8 mouse cellular contexts compared by ENCODE assay signal in genomic region chr14:99298385-99299021, GRCm38 (mm10). TPM values are rescaled to one million over a fixed set of nuclear protein-coding genes. Genes with fewer than 3 reads are reported as not detected.
A peak's percentile ranks its signal among the peaks of the same experiment; 100 is the strongest.
DNase-seq lines count a peak whose midpoint lies in the region; ATAC-seq and TF ChIP-seq lines count a peak whose summit lies in the region.

Klf5 (plus strand) TSS chr14:99298691.

- H3K9me3 ChIP-seq in hindbrain, embryonic 11.5 days (ENCODE audit: control insufficient read depth, low read length): no peaks in the 10 kb centered on the region
- H3K9me3 ChIP-seq in lung, embryonic 16.5 days (ENCODE audit: control insufficient read depth, low read length): no peaks in the 10 kb centered on the region

- DNase-seq in Patski (ENCODE audit: low read depth, low spot score): peak; percentile 75
- DNase-seq in cerebellum, postnatal 10 days: peak; percentile 95 to 97
- peak; percentile 88 to 90 for DNase-seq in frontal cortex, postnatal 10 days (ENCODE audit: low spot score in 2 of 2)
- DNase-seq in hindbrain, embryonic 11.5 days (ENCODE audit: low spot score): peak; percentile 89
- peak; percentile 91 for DNase-seq in layer of hippocampus, adult 9-11 months
- DNase-seq in ovary, postnatal 10 days (ENCODE audit: low spot score): peak; percentile 85
- DNase-seq in thymus, postnatal 0 days (ENCODE audit: low spot score): peak; percentile 80

- no peak for TF ChIP-seq CTCF in Patski (IDR thresholded peaks at IDR 0.05)

- 0 out of 2 replicates have a peak, but pooled peaks cover 3% of the 10 kb centered on the region for H3K4me1 ChIP-seq in hindbrain, embryonic 11.5 days (replicated peaks; ENCODE audit: control insufficient read depth, insufficient read depth, low read length)
- peaks cover 5% of the 10 kb centered on the region; the same call in 1 of the 2 replicates for H3K4me1 ChIP-seq in lung, embryonic 16.5 days (replicated peaks; ENCODE audit: control insufficient read depth, insufficient read depth, low read length)

- H3K9ac ChIP-seq in hindbrain, embryonic 11.5 days (ENCODE audit: low read depth, low read length): peak within 1 kb of the TSS; percentile 51
- peak within 1 kb of the TSS; percentile 85 for H3K9ac ChIP-seq in lung, embryonic 16.5 days (ENCODE audit: low read length)

- CTCF ChIA-PET in Patski (lab: Charles Lee): interaction anchor here (1.0 to 1.4 kb wide), 5 partner anchors 156 to 599 kb away, joined by 3 to 6 read pairs (median 4); no protein-coding TSS in a partner anchor

- in situ Hi-C loops in Patski (cut with MboI; ENCODE audit: low pct_unique_long_range_greater_than_20kb): no loop called here

- peak within 1 kb of the TSS; percentile 65 for H3K4me3 ChIP-seq in hindbrain, embryonic 11.5 days (ENCODE audit: low read depth, low read length)
- H3K4me3 ChIP-seq in lung, embryonic 16.5 days (ENCODE audit: low read length): peak within 1 kb of the TSS; percentile 82

- WGBS in hindbrain, embryonic 11.5 days: 2% methylated on average over 55 of the region's 67 CpGs
- WGBS in lung, embryonic 16.5 days: under 1% methylated on average over 55 of the region's 67 CpGs

- H3K27ac ChIP-seq in hindbrain, embryonic 11.5 days (ENCODE audit: low read depth, low read length): no peak within 1 kb of the TSS
- peak within 1 kb of the TSS; percentile 92 for H3K27ac ChIP-seq in lung, embryonic 16.5 days (ENCODE audit: low read length)

- H3K27me3 ChIP-seq in Patski: no peaks in the 10 kb centered on the region
- peaks cover 15% of the 10 kb centered on the region for H3K27me3 ChIP-seq in hindbrain, embryonic 11.5 days (ENCODE audit: control insufficient read depth, insufficient read depth, low read length)
- peaks cover 6% of the 10 kb centered on the region for H3K27me3 ChIP-seq in lung, embryonic 16.5 days (ENCODE audit: control insufficient read depth, insufficient read depth, low read depth, low read length)

- POLR2A ChIA-PET in Patski (lab: Charles Lee): interaction anchor here (0.6 to 0.7 kb wide), 4 partner anchors 51 to 499 kb away, joined by 3 read pairs; no protein-coding TSS in a partner anchor

- H3K36me3 ChIP-seq in hindbrain, embryonic 11.5 days (ENCODE audit: control insufficient read depth, insufficient read depth, low read length): no peaks in the 10 kb centered on the region
- peaks cover 3% of the 10 kb centered on the region; the same call in 1 of the 2 replicates for H3K36me3 ChIP-seq in lung, embryonic 16.5 days (ENCODE audit: control insufficient read depth, insufficient read depth, low read length)

- ATAC-seq in Patski: peak; percentile 99
- ATAC-seq in hindbrain, embryonic 11.5 days (ENCODE audit: low FRiP score): peak; percentile 98
- peak; percentile 98 for ATAC-seq in lung, embryonic 16.5 days (ENCODE audit: low read depth)

- H3K4me2 ChIP-seq in hindbrain, embryonic 11.5 days (replicated peaks; ENCODE audit: low read depth, low read length): peak within 1 kb of the TSS; percentile 98
- peak within 1 kb of the TSS; percentile 98 for H3K4me2 ChIP-seq in lung, embryonic 16.5 days (ENCODE audit: low read depth, low read length)

RNA-seq across cellular contexts. Expression of gene Klf5, which starts in this region (rescaled TPM):
- polyA plus RNA-seq in Patski (2021): 27.9 TPM
- 2.2 and 2.7 TPM in 2 replicates for polyA plus RNA-seq in hindbrain, embryonic 11.5 days (2014; fragmentation: Nextera tagmentation; extraction: Ambion mirVana)
- 33.7 and 35.7 TPM in 2 replicates for polyA plus RNA-seq in lung, embryonic 16.5 days (2015; fragmentation: Nextera tagmentation; extraction: Ambion mirVana)
- polyA plus RNA-seq in thymus, postnatal 0 days (2015; fragmentation: Nextera tagmentation; extraction: Ambion mirVana): 1.6 and 2.3 TPM in 2 replicates
